Mouse (Mus musculus) adrenal gland, adult 2 months (tissue): ENCODE data around the gene Ten1. TPM values are rescaled to one million over a fixed set of nuclear protein-coding genes. Genes with fewer than 3 reads are reported as not detected.

Experiments used
- DNase-seq: peaks from one replicate; pipeline ENCODE4 v3.0.0; 2021
- long read RNA-seq: library from polyadenylated mRNA; stranded (forward); transcript quantifications from one replicate; pipeline ENCODE4 v2.0.0, GENCODE M21; 2021
- polyA plus RNA-seq: library from polyadenylated mRNA; depleted of rRNA; stranded (reverse); fragments of >200 nt; gene quantifications from 2 replicates; pipeline ENCODE4 v1.2.3, GENCODE M21; 2012; rRNA removed
- total RNA-seq, 2 experiments: library from RNA; stranded (reverse); gene quantifications; 2 replicates each; pipeline ENCODE4 v1.2.3; 2021

Ten1 gene
- total RNA-seq (10 to 100 TPM; 24.7 to 27.3 TPM), polyA plus RNA-seq (15.0 and 16.2 TPM in 2 replicates)
- long read RNA-seq, transcript Ten1-201 (4 exons, 902 nt): major isoform, 12 of 15 reads
- long read RNA-seq, partial matches to known transcripts: 1 of 15 reads
- long read RNA-seq, other reads (novel, unspliced or antisense): 2 of 15 reads

GRCm38 (mm10) chr11:116198639-116199531 lies at the start of gene Ten1, which contains the start of gene Acox1:
Ten1 (plus strand) TSS chr11:116198855.
Acox1 (minus strand) TSS chr11:116199045.
- DNase-seq: peak; percentile 99

GRCm38 (mm10) chr11:116149341-116149740 lies 49.3 kb upstream of the Ten1 start:
- no peak for DNase-seq

GRCm38 (mm10) chr11:116150960-116151359 lies 47.7 kb upstream of the Ten1 start:
- DNase-seq: no peak

- no peak for DNase-seq
Measured at GRCm38 (mm10) chr11:116161312-116161711, 37.3 kb upstream of the Ten1 start.

- no peak for DNase-seq
Measured at GRCm38 (mm10) chr11:116162146-116162545, 36.5 kb upstream of the Ten1 start.

GRCm38 (mm10) chr11:116163002-116163401 lies 35.7 kb upstream of the Ten1 start:
- DNase-seq: no peak

GRCm38 (mm10) chr11:116167232-116167631 lies 31.4 kb upstream of the Ten1 start:
- DNase-seq: no peak

GRCm38 (mm10) chr11:116167884-116168439 lies 30.7 kb upstream of the Ten1 start, which contains the start of gene Fbf1:
Fbf1 (minus strand) TSS chr11:116168166.
- DNase-seq: peak; percentile 97

GRCm38 (mm10) chr11:116169214-116169613 lies 29.4 kb upstream of the Ten1 start:
- no peak for DNase-seq

GRCm38 (mm10) chr11:116170003-116170800 lies 28.5 kb upstream of the Ten1 start:
- DNase-seq: no peak

GRCm38 (mm10) chr11:116171959-116172358 lies 26.7 kb upstream of the Ten1 start:
- no peak for DNase-seq

GRCm38 (mm10) chr11:116174775-116175448 lies 23.7 kb upstream of the Ten1 start:
- DNase-seq: peak; percentile 79

- DNase-seq: peak; percentile 62
Measured at GRCm38 (mm10) chr11:116176010-116176409, 22.6 kb upstream of the Ten1 start.

- DNase-seq: no peak
Measured at GRCm38 (mm10) chr11:116178411-116179121, 20.1 kb upstream of the Ten1 start.

- peak; percentile 41 for DNase-seq
Measured at GRCm38 (mm10) chr11:116185836-116186235, 12.8 kb upstream of the Ten1 start.

GRCm38 (mm10) chr11:116186360-116186759 lies 12.3 kb upstream of the Ten1 start:
- DNase-seq: no peak

- no peak for DNase-seq
Measured at GRCm38 (mm10) chr11:116187226-116187930, 11.3 kb upstream of the Ten1 start.

- no peak for DNase-seq
Measured at GRCm38 (mm10) chr11:116194619-116195018, 4.0 kb upstream of the Ten1 start.

GRCm38 (mm10) chr11:116195252-116195651 lies 3.4 kb upstream of the Ten1 start:
- no peak for DNase-seq

GRCm38 (mm10) chr11:116196336-116196735 lies 2.3 kb upstream of the Ten1 start:
- no peak for DNase-seq
